ENCODE assay signal across 19 mouse cellular contexts in genomic region chr4:46177018-46177417, GRCm38 (mm10). TPM values are rescaled to one million over a fixed set of nuclear protein-coding genes. Genes with fewer than 3 reads are reported as not detected.
DNase-seq lines count a peak whose midpoint lies in the region.
"Had no signal": no experiment of that assay in that cellular context is flagged by ENCODE, and none has a peak within 500 bp of the region (broad histone marks: within the 10 kb centered on the region; RNA-seq: fewer than 3 reads in every experiment).

No protein-coding gene starts in this region.

- no peak overlapping the region for H3K27ac ChIP-seq in forebrain, embryonic 10.5 days
- H3K27ac ChIP-seq: embryonic facial prominence, embryonic 10.5 days; embryonic facial prominence, embryonic 12.5 days; forebrain, embryonic 12.5 days had no signal

- H3K4me1 ChIP-seq in forebrain, embryonic 10.5 days: 0 out of 2 replicates have a peak, but pooled peaks cover 5% of the 10 kb centered on the region
- H3K4me1 ChIP-seq: embryonic facial prominence, embryonic 12.5 days; forebrain, embryonic 12.5 days had no signal

- DNase-seq in gastrocnemius, postnatal 25 days: peak; percentile 2
- DNase-seq in gastrocnemius, postnatal 4 days (ENCODE audit: low spot score in 2 of 2): no peak
- DNase-seq in layer of hippocampus, adult 11-12 months (ENCODE audit: low spot score): peak; percentile 29
- no peak for DNase-seq in layer of hippocampus, adult 9-10 months (ENCODE audit: low spot score)
- peak; percentile 33 for DNase-seq in layer of hippocampus, adult 9-11 months
- DNase-seq in layer of hippocampus, postnatal 36 days: no peak
- peak; percentile 45 for DNase-seq in brain, adult 2 months (ENCODE audit: low read depth, low spot score)
- no peak for DNase-seq in forebrain, embryonic 10.5 days (ENCODE audit: extremely low spot score, low spot score)
- DNase-seq: adrenal gland, adult 2 months; adrenal gland, postnatal 10 days; adrenal gland, postnatal 25 days; cerebellum, adult 11-12 months; cerebellum, adult 2 months; cerebellum, adult 9-10 months; cerebellum, postnatal 10 days; cerebellum, postnatal 25 days had no signal

- no peaks in the 10 kb centered on the region for H3K27me3 ChIP-seq in forebrain, embryonic 10.5 days (ENCODE audit: poor library complexity, severe bottlenecking)
- H3K27me3 ChIP-seq: embryonic facial prominence, embryonic 12.5 days; forebrain, embryonic 12.5 days had no signal

- no peak overlapping the region for H3K4me3 ChIP-seq in forebrain, embryonic 10.5 days
- H3K4me3 ChIP-seq: embryonic facial prominence, embryonic 10.5 days; embryonic facial prominence, embryonic 12.5 days; forebrain, embryonic 12.5 days had no signal

- 85% methylated on average over 5 of the region's 5 CpGs for WGBS in forebrain, embryonic 10.5 days

- H3K9me3 ChIP-seq in forebrain, embryonic 10.5 days: no peaks in the 10 kb centered on the region
- H3K9me3 ChIP-seq: embryonic facial prominence, embryonic 10.5 days; embryonic facial prominence, embryonic 12.5 days; forebrain, embryonic 12.5 days had no signal

- H3K36me3 ChIP-seq in forebrain, embryonic 10.5 days (replicated peaks): peaks cover 100% of the 10 kb centered on the region

RNA-seq across cellular contexts. Expression of gene Xpa, which starts 19.1 kb away (rescaled TPM):
- 1 to 10 TPM; 5.4 to 7.7 TPM for total RNA-seq in gastrocnemius, postnatal 25 days (2021)
- 10 to 100 TPM; 11.1 to 11.6 TPM for total RNA-seq in gastrocnemius, postnatal 4 days (2021)
- 10 to 100 TPM; 14.0 to 15.1 TPM for total RNA-seq in layer of hippocampus, postnatal 36 days (2021)
- polyA plus RNA-seq in forebrain, embryonic 10.5 days (2016; fragmentation: Nextera tagmentation; extraction: Ambion mirVana): 19.8 and 21.1 TPM in 2 replicates

RNA-seq across cellular contexts. Expression of gene Tstd2, which starts 38.5 kb away (rescaled TPM):
- total RNA-seq in gastrocnemius, postnatal 25 days (2021): 10 to 100 TPM; 10.2 to 10.7 TPM
- total RNA-seq in gastrocnemius, postnatal 4 days (2021): 10 to 100 TPM; 21.6 to 22.2 TPM
- total RNA-seq in layer of hippocampus, postnatal 36 days (2021): 10 to 100 TPM; 17.8 to 19.4 TPM
- 66.9 and 67.4 TPM in 2 replicates for polyA plus RNA-seq in forebrain, embryonic 10.5 days (2016; fragmentation: Nextera tagmentation; extraction: Ambion mirVana)

RNA-seq across cellular contexts. Expression of gene Ncbp1, which starts 38.6 kb away (rescaled TPM):
- total RNA-seq in gastrocnemius, postnatal 25 days (2021): 10 to 100 TPM; 13.0 to 13.2 TPM
- total RNA-seq in gastrocnemius, postnatal 4 days (2021): 10 to 100 TPM; 26.8 to 31.6 TPM
- total RNA-seq in layer of hippocampus, postnatal 36 days (2021): 10 to 100 TPM; 56.7 to 61.8 TPM
- 139 and 141 TPM in 2 replicates for polyA plus RNA-seq in forebrain, embryonic 10.5 days (2016; fragmentation: Nextera tagmentation; extraction: Ambion mirVana)

Comparison
In these comparisons a context has a peak if more than half of its experiments do, and no peak if none do; other contexts are left out.
1. DNase-seq: peak in gastrocnemius, postnatal 25 days (single experiment), layer of hippocampus, adult 11-12 months (single experiment), layer of hippocampus, adult 9-11 months (single experiment) and brain, adult 2 months (single experiment); none in gastrocnemius, postnatal 4 days (0 of 2), layer of hippocampus, adult 9-10 months (single experiment), layer of hippocampus, postnatal 36 days (0 of 2) and forebrain, embryonic 10.5 days (single experiment).